Mouse (Mus musculus) neutrophil, adult 5-6 weeks (primary cell): ENCODE measurements around the gene C1qtnf6. TPM values are rescaled to one million over a fixed set of nuclear protein-coding genes. Genes with fewer than 3 reads are reported as not detected.

Experiments used
- ATAC-seq: fragments of 151-379, 151-347 bp; 2 replicates; pipeline ENCODE4 v1.8.0; 2017; ENCODE audit warnings: mild to moderate bottlenecking, moderate TSS enrichment; ENCODE audit not compliant: insufficient number of reproducible peaks, poor library complexity, low FRiP score, severe bottlenecking; ENCODE audit errors: extremely low read depth
- total RNA-seq: library from RNA; stranded (forward); fragments of 200-1000 nt; gene quantifications from 2 replicates; pipeline ENCODE4 v1.2.3, GENCODE M21; 2017

C1qtnf6 gene
- total RNA-seq, 1 experiment from 2014 or later, result 0.23 TPM

- peak; percentile 31; the same call in 1 of the 2 replicates for ATAC-seq
Measured at GRCm38 (mm10) chr15:78547415-78548335, 16.5 kb upstream of the C1qtnf6 start.

- no peak for ATAC-seq
Measured at GRCm38 (mm10) chr15:78546060-78546459, 14.8 kb upstream of the C1qtnf6 start.

- no peak for ATAC-seq
Measured at GRCm38 (mm10) chr15:78544561-78545001, 13.4 kb upstream of the C1qtnf6 start, which contains the start of gene Sstr3. Gene Sstr3 (minus strand): TSS chr15:78544685.

GRCm38 (mm10) chr15:78544041-78544440 is 12.8 kb upstream of the C1qtnf6 start:
- no peak for ATAC-seq

GRCm38 (mm10) chr15:78542767-78543303 is 11.6 kb upstream of the C1qtnf6 start:
- ATAC-seq, result no peak

GRCm38 (mm10) chr15:78542098-78542766 is 11.0 kb upstream of the C1qtnf6 start:
- ATAC-seq, result no peak

- ATAC-seq, result no peak
Measured at GRCm38 (mm10) chr15:78541606-78542005, 10.4 kb upstream of the C1qtnf6 start.

- no peak for ATAC-seq
Measured at GRCm38 (mm10) chr15:78541036-78541435, 9.8 kb upstream of the C1qtnf6 start.

GRCm38 (mm10) chr15:78535723-78536421 is 4.7 kb upstream of the C1qtnf6 start:
- no peak for ATAC-seq

GRCm38 (mm10) chr15:78533346-78533835 is 2.2 kb upstream of the C1qtnf6 start:
- no peak for ATAC-seq

GRCm38 (mm10) chr15:78532566-78533345 is 1.5 kb upstream of the C1qtnf6 start:
- no peak for ATAC-seq

GRCm38 (mm10) chr15:78531901-78532469 is 769 bp upstream of the C1qtnf6 start:
- ATAC-seq, result peak; percentile 80

- no peak for ATAC-seq
Measured at GRCm38 (mm10) chr15:78531451-78531720, 170 bp upstream of the C1qtnf6 start.

- ATAC-seq, result no peak
Measured at GRCm38 (mm10) chr15:78530141-78530540, 1.1 kb downstream of the C1qtnf6 start.

GRCm38 (mm10) chr15:78529428-78529990 is 1.7 kb downstream of the C1qtnf6 start:
- ATAC-seq, result no peak

- no peak for ATAC-seq
Measured at GRCm38 (mm10) chr15:78528726-78529411, 2.3 kb downstream of the C1qtnf6 start.

GRCm38 (mm10) chr15:78527973-78528372 is 3.2 kb downstream of the C1qtnf6 start:
- no peak for ATAC-seq
